Mouse (Mus musculus) skeletal muscle tissue, adult 2 months (tissue): ENCODE measurements around the gene Cdkn2b.

Source experiments
- DNase-seq: peaks from one replicate; pipeline ENCODE4 v3.0.0-alpha.2; 2012; ENCODE audit warnings: low read depth, low spot score

The Cdkn2b gene

GRCm38 (mm10) chr4:89293516-89293915 is 17.3 kb downstream of the Cdkn2b start:
- no peak for DNase-seq

- no peak for DNase-seq
Measured at GRCm38 (mm10) chr4:89289028-89289427, 21.8 kb downstream of the Cdkn2b start.

GRCm38 (mm10) chr4:89286566-89286965 is 24.3 kb downstream of the Cdkn2b start:
- DNase-seq, result no peak

GRCm38 (mm10) chr4:89285688-89286087 is 25.2 kb downstream of the Cdkn2b start:
- DNase-seq, result no peak

GRCm38 (mm10) chr4:89282661-89283060 is 28.2 kb downstream of the Cdkn2b start:
- DNase-seq, result no peak

GRCm38 (mm10) chr4:89282036-89282566 is 28.7 kb downstream of the Cdkn2b start:
- no peak for DNase-seq

- DNase-seq, result no peak
Measured at GRCm38 (mm10) chr4:89281236-89281635, 29.6 kb downstream of the Cdkn2b start.

GRCm38 (mm10) chr4:89279641-89280040 is 31.2 kb downstream of the Cdkn2b start:
- no peak for DNase-seq

GRCm38 (mm10) chr4:89277381-89277940 is 33.4 kb downstream of the Cdkn2b start:
- DNase-seq, result no peak

- DNase-seq, result no peak
Measured at GRCm38 (mm10) chr4:89276669-89277219, 34.1 kb downstream of the Cdkn2b start.

- no peak for DNase-seq
Measured at GRCm38 (mm10) chr4:89275811-89276584, 34.8 kb downstream of the Cdkn2b start.

- no peak for DNase-seq
Measured at GRCm38 (mm10) chr4:89274829-89275548, 35.9 kb downstream of the Cdkn2b start.

GRCm38 (mm10) chr4:89274006-89274405 is 36.8 kb downstream of the Cdkn2b start:
- DNase-seq, result no peak

GRCm38 (mm10) chr4:89273585-89273984 is 37.3 kb downstream of the Cdkn2b start:
- DNase-seq, result no peak

- no peak for DNase-seq
Measured at GRCm38 (mm10) chr4:89272961-89273540, 37.8 kb downstream of the Cdkn2b start.

GRCm38 (mm10) chr4:89272101-89272718 is 38.6 kb downstream of the Cdkn2b start:
- no peak for DNase-seq

GRCm38 (mm10) chr4:89257768-89258167 is 53.1 kb downstream of the Cdkn2b start:
- DNase-seq, result no peak
